Mouse (Mus musculus): Measurements from ENCODE around the gene Rpl10. TPM values are rescaled to one million over a fixed set of nuclear protein-coding genes. Genes with fewer than 3 reads are reported as not detected.

Rpl10 gene
- total RNA-seq, 2 experiments from 2014 or later = 297 to 347 TPM

DNA sequence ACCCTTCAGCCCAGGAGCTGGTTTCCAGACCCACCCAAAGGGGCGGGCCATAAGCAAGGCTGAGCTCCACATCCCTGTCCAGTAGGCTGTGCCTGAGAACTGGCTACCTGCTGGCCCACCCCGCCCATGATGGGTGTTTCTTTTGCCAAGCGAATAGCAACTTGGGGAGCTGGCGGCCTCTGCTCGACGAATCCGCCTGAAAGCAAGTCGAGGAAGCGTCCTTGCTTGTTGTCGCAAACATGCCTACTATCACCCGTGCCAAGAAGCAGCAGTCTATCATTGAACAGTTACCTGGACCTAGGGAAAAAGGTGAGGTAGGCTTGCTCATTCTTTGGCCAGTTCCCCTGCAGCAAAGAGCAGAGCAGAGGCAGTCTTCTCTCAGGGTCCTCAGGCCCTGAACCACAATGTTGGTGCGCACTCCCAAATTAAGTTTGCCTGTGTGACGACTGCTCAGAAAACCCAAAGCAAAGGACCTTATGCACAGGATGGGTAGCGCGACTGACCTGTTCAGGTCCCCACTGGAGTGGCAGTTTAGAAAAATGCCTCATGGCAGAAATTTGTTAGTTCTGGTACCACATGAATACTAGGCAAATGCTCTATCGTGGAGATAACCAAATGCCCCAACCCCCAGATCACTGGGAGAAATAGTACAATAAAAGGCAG, 11.3 kb downstream of the Rpl10 start, which contains the start of the genes Taz and Dnase1l1:
Gene Taz, plus strand, starts transcription at position 181 of the 663 bp plus-strand sequence.
Gene Dnase1l1, minus strand, starts transcription at position 606 of the 663 bp plus-strand sequence.
- peak; percentile 76 for DNase-seq

DNA sequence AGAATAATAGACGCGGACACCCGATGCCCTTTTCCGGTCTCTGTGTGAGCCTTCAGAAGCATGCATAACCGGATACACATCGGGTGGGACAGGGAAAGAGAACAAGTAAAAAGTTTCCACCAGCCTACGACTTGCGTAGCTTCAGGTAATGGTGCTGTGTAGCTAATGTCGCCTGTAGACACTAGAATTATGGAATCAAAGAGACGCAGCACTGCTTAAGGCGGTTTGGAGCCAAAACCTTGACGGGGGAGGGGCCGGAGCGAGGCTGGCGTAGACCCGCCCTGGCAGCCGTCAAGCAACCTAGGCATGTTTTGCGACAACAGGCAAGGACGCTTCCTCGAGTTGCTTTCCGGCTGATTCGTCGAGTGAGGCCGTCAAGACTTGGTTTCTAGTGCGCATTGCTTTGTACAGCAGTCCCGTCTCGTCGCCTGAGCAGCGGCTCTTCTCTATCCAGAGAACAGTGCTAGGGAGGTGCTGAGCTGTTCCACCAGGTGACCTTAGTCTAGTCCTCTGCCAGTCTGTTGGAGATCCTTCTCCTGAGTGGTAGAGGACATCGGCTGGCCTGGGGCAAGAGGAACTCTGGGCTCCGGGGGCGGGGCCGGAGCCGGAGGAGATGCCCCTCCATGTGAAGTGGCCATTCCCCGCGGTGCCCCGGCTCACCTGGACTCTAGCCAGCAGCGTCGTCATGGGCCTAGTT, 11.9 kb downstream of the Rpl10 start:
- peak; percentile 87 for DNase-seq

DNA sequence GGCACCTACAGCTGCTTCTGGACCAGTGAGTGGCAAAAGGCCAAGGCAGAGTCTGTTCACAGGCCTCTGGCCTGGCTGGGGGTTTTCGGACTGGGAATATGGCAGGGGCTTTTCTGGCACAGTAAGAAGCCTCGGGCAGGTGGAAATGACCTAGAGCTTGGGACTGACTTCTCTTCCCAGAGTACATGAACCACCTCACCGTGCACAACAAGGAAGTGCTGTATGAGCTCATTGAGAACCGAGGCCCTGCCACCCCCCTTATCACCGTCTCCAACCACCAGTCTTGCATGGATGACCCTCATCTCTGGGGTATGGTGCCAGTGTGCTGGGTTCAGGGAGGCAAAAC, 12.5 kb downstream of the Rpl10 start:
- DNase-seq = no peak

DNA sequence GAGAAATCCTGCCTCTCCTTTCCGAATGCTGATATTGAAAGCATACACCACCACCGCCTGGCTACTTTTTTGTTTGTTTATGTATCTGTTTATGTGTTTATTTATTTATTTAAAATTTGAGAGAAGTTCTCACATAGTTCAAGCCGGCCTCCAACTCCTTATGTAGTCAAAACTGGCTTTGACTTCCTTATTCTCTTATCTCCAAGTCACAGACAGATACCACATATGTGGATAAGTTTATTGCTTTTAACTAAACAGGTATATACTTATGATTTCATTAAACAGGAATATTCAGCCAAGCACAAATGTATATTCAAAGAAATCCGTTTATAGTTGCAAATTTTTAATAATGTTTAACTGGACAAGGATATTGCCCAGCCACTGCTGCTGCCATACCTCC, 22.8 kb downstream of the Rpl10 start:
- no peak for DNase-seq

DNA sequence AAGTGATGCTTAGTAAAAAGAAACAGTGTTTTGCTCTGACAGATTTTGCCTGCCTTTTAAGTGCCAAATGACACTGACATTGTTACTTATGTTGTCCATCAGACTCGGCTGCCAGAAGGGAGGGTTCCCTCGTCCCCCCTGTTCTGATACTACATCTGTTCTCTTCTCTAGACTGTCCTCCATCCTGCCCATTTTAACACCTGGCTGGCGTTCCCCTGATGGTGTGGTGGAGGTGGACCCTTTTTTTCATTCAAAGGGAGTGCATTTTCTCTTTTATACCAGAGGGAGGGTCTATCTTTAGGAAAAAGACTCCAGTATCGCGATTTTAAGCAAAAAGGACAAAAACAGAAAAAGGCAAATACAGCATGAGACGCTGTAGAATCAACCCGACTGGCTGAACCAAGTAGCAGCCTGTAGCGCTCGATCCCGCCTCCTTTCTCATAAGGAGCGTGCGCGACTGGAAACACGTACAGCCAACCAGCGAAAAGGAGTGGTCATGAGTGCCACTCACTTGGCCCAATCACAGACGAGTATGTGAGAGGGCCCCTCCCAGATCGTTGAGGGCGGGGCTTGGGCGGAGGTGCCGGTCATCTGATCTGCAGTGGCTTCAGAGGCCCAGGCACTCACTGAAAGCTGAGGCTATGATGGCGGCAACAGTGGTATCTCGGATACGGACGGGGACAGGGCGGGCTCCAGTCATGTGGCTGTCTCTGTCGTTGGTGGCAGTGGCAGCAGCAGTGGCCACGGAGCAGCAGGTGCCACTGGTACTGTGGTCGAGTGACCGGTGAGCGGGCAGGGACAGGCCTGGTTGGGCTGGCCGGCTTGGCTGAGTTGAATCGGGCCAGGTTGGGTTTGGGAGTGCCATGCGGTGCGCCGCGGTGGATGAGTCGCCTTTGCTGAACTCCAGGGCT, 26.2 kb downstream of the Rpl10 start, which contains the start of gene Atp6ap1:
Gene Atp6ap1, plus strand, starts transcription at position 560 of the 911 bp plus-strand sequence.
- DNase-seq = peak; percentile 95

DNA sequence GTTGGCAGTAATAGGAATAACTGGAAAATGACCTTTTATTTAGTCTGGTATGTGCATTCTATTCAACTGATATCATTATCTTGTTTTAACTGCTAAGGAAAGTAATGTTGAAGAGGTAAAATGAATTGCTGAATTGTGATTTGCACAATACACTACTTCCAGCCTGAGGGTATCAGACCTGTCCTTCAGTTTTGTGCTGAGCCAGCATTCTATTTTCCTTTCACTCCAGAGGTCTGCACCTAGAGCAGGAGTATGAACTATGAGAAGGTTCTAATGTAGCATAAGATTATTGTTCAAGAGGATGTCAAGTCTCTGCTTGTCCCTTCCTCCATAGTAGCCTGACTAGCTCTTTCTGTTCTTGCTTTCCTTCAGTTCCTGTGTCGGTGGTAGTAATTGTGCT, 27.7 kb downstream of the Rpl10 start:
- no peak for DNase-seq

DNA sequence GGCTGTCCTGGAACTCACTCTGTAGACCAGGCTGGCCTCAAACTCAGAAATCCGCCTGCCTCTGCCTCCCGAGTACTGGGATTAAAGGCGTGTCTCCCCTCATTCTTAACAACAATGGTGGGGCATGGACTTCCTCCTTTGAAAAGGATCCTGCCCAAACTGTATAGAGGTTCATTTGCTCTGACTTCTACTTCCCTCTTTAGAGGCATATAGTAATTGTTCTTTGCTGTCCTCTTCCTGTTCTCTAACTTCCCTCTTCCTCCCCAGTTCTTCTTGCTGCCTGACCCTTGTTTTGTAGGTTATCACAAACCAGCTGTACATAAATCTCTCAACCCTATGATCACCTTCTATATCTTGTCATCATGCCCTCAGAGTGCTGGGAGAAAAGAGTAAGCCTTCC, 29.1 kb downstream of the Rpl10 start:
- DNase-seq = no peak

DNA sequence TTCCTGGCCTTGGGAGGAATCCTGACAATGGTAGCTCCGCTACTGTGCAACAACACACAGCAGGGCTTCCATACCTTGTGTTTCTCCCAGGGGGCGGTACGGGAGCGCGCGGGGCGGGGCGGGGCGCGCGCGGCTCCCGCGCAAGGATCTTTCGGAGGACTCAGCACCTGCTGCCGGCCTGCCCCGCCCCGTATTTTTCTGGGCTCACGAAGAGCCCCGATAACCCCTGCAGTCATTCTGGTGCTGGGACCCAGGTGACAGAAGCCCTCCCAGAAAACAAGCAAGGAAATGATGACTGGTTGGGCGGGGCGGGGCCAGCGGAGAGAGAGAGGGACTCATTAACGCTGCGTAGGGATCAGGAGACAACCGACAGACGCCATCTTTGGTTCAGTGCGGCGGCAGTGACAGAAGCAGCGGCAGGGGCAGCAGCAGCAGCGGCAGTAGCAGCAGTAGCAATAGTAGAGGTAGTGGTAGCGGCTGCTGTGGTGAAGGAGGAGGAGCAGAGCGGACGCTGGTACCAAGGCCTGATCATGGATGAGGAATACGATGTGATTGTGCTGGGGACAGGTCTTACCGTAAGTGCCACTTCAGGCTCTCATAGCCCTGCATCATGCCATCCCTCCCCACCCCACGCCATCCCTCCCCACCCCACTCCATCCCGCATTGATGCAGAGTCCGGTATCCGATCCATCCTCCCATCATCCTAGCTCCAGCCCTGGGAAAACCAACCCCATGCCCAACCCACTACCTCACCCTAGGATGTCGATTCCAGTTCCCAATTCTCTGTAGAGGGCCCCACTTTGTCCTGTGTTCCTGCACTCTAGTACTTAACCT, 34.5 kb downstream of the Rpl10 start, which contains the start of gene Gdi1:
Gene Gdi1, plus strand, starts transcription at position 132 of the 834 bp plus-strand sequence.
- DNase-seq = peak; percentile 75

DNA sequence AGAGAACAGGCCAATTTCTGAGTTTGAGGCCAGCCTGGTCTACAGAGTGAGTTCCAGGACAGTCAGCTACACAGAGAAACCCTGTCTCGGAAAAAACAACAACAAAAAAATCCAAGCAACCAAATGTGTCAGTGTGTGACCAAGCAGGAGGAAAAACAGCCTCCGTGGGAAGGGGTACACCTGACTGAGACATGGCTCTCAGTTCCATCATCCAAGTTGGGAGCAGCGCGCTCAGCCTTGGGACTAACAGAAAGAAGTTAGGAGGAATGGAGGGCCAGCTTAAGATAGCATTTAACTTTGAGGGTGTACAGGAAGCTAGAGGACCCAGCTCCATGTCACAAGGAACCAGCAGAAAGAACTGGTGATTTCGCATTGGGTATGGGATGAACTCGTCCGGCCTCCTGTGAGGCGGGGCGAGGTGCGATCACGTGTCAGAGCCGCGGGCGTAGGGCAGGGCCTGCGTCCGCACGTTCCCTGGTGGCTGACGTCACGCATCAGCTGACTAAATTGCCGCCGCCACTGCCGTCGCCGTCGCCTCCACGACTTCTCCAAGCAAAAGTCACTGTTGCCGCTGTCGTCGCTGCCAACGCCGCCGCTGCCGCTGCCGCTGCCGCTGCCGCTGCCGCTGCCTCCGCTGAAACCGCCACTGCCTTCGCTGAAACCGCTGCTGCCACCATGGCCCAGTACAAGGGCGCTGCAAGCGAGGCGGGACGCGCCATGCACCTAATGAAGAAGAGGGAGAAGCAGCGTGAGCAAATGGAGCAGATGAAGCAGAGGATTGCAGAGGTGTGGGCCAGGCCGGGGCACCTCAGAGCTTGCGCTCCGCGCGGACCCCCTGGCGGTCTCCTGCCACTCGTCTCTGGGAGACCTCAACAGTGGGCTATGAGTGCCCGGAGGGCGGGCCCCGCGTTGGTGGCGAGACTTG, 42.2 kb downstream of the Rpl10 start, which contains the start of gene Fam50a:
Gene Fam50a, plus strand, starts transcription at position 494 of the 925 bp plus-strand sequence.
- peak; percentile 87 for DNase-seq

Small RNA genes within 50 kb of the gene (microRNA-seq; reads per million reads assigned to microRNA genes)
- gene Mir7091 (1.2 to 3.1 reads per million in 2 experiments), gene Mir7092 (0 reads per million in 2 experiments)

Other genes starting within 250 kb of the Rpl10 start
- gene Irak1, start 246.9 kb upstream of the Rpl10 start, total RNA-seq (2021) = 10 to 100 TPM; 56.4 to 57.1 TPM
- not detected for gene Opn1mw, start 143.3 kb upstream of the Rpl10 start, total RNA-seq (2021)
- gene Mecp2, start 135.4 kb upstream of the Rpl10 start, total RNA-seq (2021) = 10 to 100 TPM; 37.6 to 39.6 TPM
- gene Tex28, start 103.0 kb upstream of the Rpl10 start, total RNA-seq (2021) = not detected
- not detected for gene Tktl1, start 93.6 kb upstream of the Rpl10 start, total RNA-seq (2021)
- gene Flna, start 21.0 kb upstream of the Rpl10 start, total RNA-seq (2021) = 100 to 1,000 TPM; 375 to 378 TPM
- gene Emd, start 16.1 kb upstream of the Rpl10 start, total RNA-seq (2021) = 10 to 100 TPM; 57.6 to 61.6 TPM
- 10 to 100 TPM; 39.3 to 46.4 TPM for gene Taz, start 11.1 kb downstream of the Rpl10 start, total RNA-seq (2021)
- 10 to 100 TPM; 11.7 to 12.5 TPM for gene Dnase1l1, start 11.5 kb downstream of the Rpl10 start, total RNA-seq (2021)
- gene Atp6ap1, start 26.3 kb downstream of the Rpl10 start, total RNA-seq (2021) = 100 to 1,000 TPM; 103 to 109 TPM
- 10 to 100 TPM; 85.1 to 95.7 TPM for gene Gdi1, start 34.2 kb downstream of the Rpl10 start, total RNA-seq (2021)
- gene Fam50a, start 42.2 kb downstream of the Rpl10 start, total RNA-seq (2021) = 10 to 100 TPM; 38.6 to 39.7 TPM
- gene Plxna3, start 58.3 kb downstream of the Rpl10 start, total RNA-seq (2021) = 1 to 10 TPM; 2.8 to 3.6 TPM
- 10 to 100 TPM; 51.8 to 54.6 TPM for gene Lage3, start 82.8 kb downstream of the Rpl10 start, total RNA-seq (2021)
- 10 to 100 TPM; 48.3 to 50.5 TPM for gene Ubl4a, start 102.4 kb downstream of the Rpl10 start, total RNA-seq (2021)
- gene Slc10a3, start 102.5 kb downstream of the Rpl10 start, total RNA-seq (2021) = 1 to 10 TPM; 7.8 to 7.9 TPM
- gene Fam3a, start 122.5 kb downstream of the Rpl10 start, total RNA-seq (2021) = 10 to 100 TPM; 16.6 to 24.0 TPM
- 10 to 100 TPM; 39.7 to 40.8 TPM for gene Ikbkg, start 122.5 kb downstream of the Rpl10 start, total RNA-seq (2021)
- 1 to 10 TPM; 9.1 to 10.0 TPM for gene G6pdx, start 158.4 kb downstream of the Rpl10 start, total RNA-seq (2021)
- not detected for gene Gm6880, start 210.6 kb downstream of the Rpl10 start, total RNA-seq (2021)